Mouse (Mus musculus) layer of hippocampus, postnatal 10 days (tissue): ENCODE measurements around the gene Csad. TPM values are rescaled to one million over a fixed set of nuclear protein-coding genes. Genes with fewer than 3 reads are reported as not detected.
A peak's percentile ranks its signal among the peaks of the same experiment; 100 is the strongest.

Experiments used
- DNase-seq, 2 experiments: peaks; one replicate each; pipeline ENCODE4 v3.0.0; 2021; ENCODE audit warnings: low spot score in 2 of 2
- long read RNA-seq: library from polyadenylated mRNA; stranded (forward); transcript quantifications from one replicate; pipeline ENCODE4 v2.0.0, GENCODE M21; 2023
- total RNA-seq, 2 experiments: library from RNA; stranded (reverse); gene quantifications; 2 replicates each; pipeline ENCODE4 v1.2.3; 2021

Gene Csad
- 10 to 100 TPM; 33.0 to 38.7 TPM for total RNA-seq
- long read RNA-seq, partial matches to known transcripts, result 8 of 25 reads
- long read RNA-seq, other reads (novel, unspliced or antisense), result 17 of 25 reads

- no peak for DNase-seq
These were observed at the start of gene Csad for GRCm38 (mm10) chr15:102204674-102205505. Csad (minus strand) TSS chr15:102204724.

- DNase-seq, result no peak
These were observed 46.0 kb upstream of the Csad start for GRCm38 (mm10) chr15:102250521-102250920.

- DNase-seq, result no peak
These were observed 45.4 kb upstream of the Csad start for GRCm38 (mm10) chr15:102249967-102250366.

GRCm38 (mm10) chr15:102249251-102249691 is 44.7 kb upstream of the Csad start:
- DNase-seq, result peak in 1 of 2 experiments; percentile 50

GRCm38 (mm10) chr15:102248812-102249191 is 44.3 kb upstream of the Csad start:
- no peak for DNase-seq

GRCm38 (mm10) chr15:102248131-102248811 is 43.7 kb upstream of the Csad start:
- DNase-seq, result no peak

GRCm38 (mm10) chr15:102247252-102248130 is 43.0 kb upstream of the Csad start:
- peak; percentile 66 for DNase-seq

GRCm38 (mm10) chr15:102246866-102247251 is 42.3 kb upstream of the Csad start:
- peak; percentile 77 to 85 for DNase-seq

GRCm38 (mm10) chr15:102245891-102246741 is 41.6 kb upstream of the Csad start:
- DNase-seq, result peak; percentile 61 to 74

- DNase-seq, result no peak
These were observed 40.9 kb upstream of the Csad start for GRCm38 (mm10) chr15:102245461-102245881.

GRCm38 (mm10) chr15:102244306-102245191 is 40.0 kb upstream of the Csad start:
- no peak for DNase-seq

GRCm38 (mm10) chr15:102243229-102244190 is 39.0 kb upstream of the Csad start:
- DNase-seq, result no peak

GRCm38 (mm10) chr15:102242404-102243228 is 38.1 kb upstream of the Csad start:
- DNase-seq, result no peak

GRCm38 (mm10) chr15:102240607-102241006 is 36.1 kb upstream of the Csad start:
- DNase-seq, result no peak

GRCm38 (mm10) chr15:102239851-102240250 is 35.3 kb upstream of the Csad start:
- no peak for DNase-seq

GRCm38 (mm10) chr15:102239260-102239590 is 34.7 kb upstream of the Csad start:
- peak; percentile 88 to 89 for DNase-seq

- no peak for DNase-seq
These were observed 34.2 kb upstream of the Csad start for GRCm38 (mm10) chr15:102238543-102239259.
